Mouse (Mus musculus) midbrain, embryonic 14.5 days (tissue): ENCODE results near the gene Map3k13. TPM values are rescaled to one million over a fixed set of nuclear protein-coding genes. Genes with fewer than 3 reads are reported as not detected.
"Not testable (repeated sequence)": the region's sequence is repeated elsewhere in the genome, so short reads cannot be mapped to it uniquely, and the experiment has no call there.

ENCODE experiments used
- ATAC-seq: fragments of 200-750 bp; cut with Nextera tagmentation; 2 replicates; pipeline ENCODE4 v1.8.0; 2017; ENCODE audit warnings: moderate number of reproducible peaks, moderate library complexity; ENCODE audit not compliant: low FRiP score, low TSS enrichment
- DNase-seq: peaks from one replicate; pipeline ENCODE4 v3.0.0-alpha.2; 2015
- H3K27ac ChIP-seq: fragments of 300-500 bp; sonication (generic); replicated peaks from 2 replicates; pipeline ENCODE4 v1.5.1; 2014; ENCODE audit warnings: mild to moderate bottlenecking, low read depth, low read length, moderate library complexity
- H3K27me3 ChIP-seq: fragments of 300-500 bp; sonication (generic); 2 replicates; pipeline ENCODE4 v1.6.1; 2014; ENCODE audit warnings: low read length, control low read depth, mixed read lengths; ENCODE audit not compliant: control insufficient read depth, insufficient read depth
- H3K36me3 ChIP-seq: fragments of 300-500 bp; sonication (generic); 2 replicates; pipeline ENCODE4 v1.6.1; 2014; ENCODE audit warnings: low read length, control low read depth; ENCODE audit not compliant: control insufficient read depth, insufficient read depth
- H3K4me1 ChIP-seq: fragments of 300-500 bp; sonication (generic); 2 replicates; pipeline ENCODE4 v1.6.1; 2014; ENCODE audit warnings: mild to moderate bottlenecking, antibody characterized with exemption, low read length, control low read depth; ENCODE audit not compliant: control insufficient read depth, insufficient read depth
- H3K4me2 ChIP-seq: fragments of 300-500 bp; sonication (generic); 2 replicates; pipeline ENCODE4 v1.6.1; 2014; ENCODE audit warnings: mild to moderate bottlenecking, low read length, moderate library complexity
- H3K4me3 ChIP-seq: fragments of 300-500 bp; sonication (generic); replicated peaks from 2 replicates; pipeline ENCODE4 v1.5.1; 2014; ENCODE audit warnings: low read depth, low read length
- H3K9ac ChIP-seq: fragments of 300-500 bp; sonication (generic); replicated peaks from 2 replicates; pipeline ENCODE4 v1.6.1; 2014; ENCODE audit warnings: mild to moderate bottlenecking, low read length, moderate library complexity
- H3K9me3 ChIP-seq: fragments of 300-500 bp; sonication (generic); 2 replicates; pipeline ENCODE4 v1.6.1; 2016; ENCODE audit warnings: low read length, control low read depth, mixed read lengths; ENCODE audit not compliant: control insufficient read depth
- WGBS: fragments of 180-500 bp; shearing (Covaris S2); extraction: QIAGEN DNeasy Blood & Tissue Kit; methylation state at CpG from one replicate; pipeline ENCODE4 v1.1.7; 2014; 5-methylcytosine and 5-hydroxymethylcytosine counted together
- polyA plus RNA-seq: library from polyadenylated mRNA; unstranded; fragments of >200 nt; fragmentation: Nextera tagmentation; extraction: Ambion mirVana; gene quantifications from 2 replicates; pipeline ENCODE4 v1.2.1, GENCODE M21; 2014

The Map3k13 gene
- polyA plus RNA-seq, 1 experiment from 2014 or later = 9.3 TPM

GRCm38 (mm10) chr16:21881582-21882259 lies 87.6 kb downstream of the Map3k13 start:
- Histone ChIP-seq H3K4me3 (no peak overlapping the region), H3K9ac (no peak overlapping the region), H3K4me1 (peaks cover 27% of the 10 kb centered on the region), H3K36me3 (no peaks in the 10 kb centered on the region), H3K27ac (peak overlapping the region; percentile 80), H3K9me3 (no peaks in the 10 kb centered on the region), H3K27me3 (no peaks in the 10 kb centered on the region), H3K4me2 (no peak overlapping the region; the same call in 1 of the 2 replicates)
- 57% methylated on average over 7 of the region's 7 CpGs for WGBS
- DNase-seq = no peak
- ATAC-seq = 0 out of 2 replicates have a peak, but pooled peaks have one; percentile 60

- peaks cover 7% of the 10 kb centered on the region; the same call in 1 of the 2 replicates for H3K36me3 ChIP-seq
- no peak overlapping the region for H3K9ac ChIP-seq
- H3K4me2 ChIP-seq = no peak overlapping the region
- WGBS = 96% methylated on average over 2 of the region's 2 CpGs
- no peaks in the 10 kb centered on the region for H3K27me3 ChIP-seq
- no peaks in the 10 kb centered on the region for H3K9me3 ChIP-seq
- ATAC-seq = no peak
- H3K4me1 ChIP-seq = no peaks in the 10 kb centered on the region
- H3K27ac ChIP-seq = no peak overlapping the region
- H3K4me3 ChIP-seq = no peak overlapping the region
- no peak for DNase-seq
These were observed 93.5 kb downstream of the Map3k13 start for GRCm38 (mm10) chr16:21887601-21888000.

- Histone ChIP-seq H3K9ac (no peak overlapping the region), H3K4me1 (no peaks in the 10 kb centered on the region), H3K4me2 (no peak overlapping the region), H3K27ac (no peak overlapping the region), H3K9me3 (no peaks in the 10 kb centered on the region), H3K36me3 (peaks cover 7% of the 10 kb centered on the region; the same call in 1 of the 2 replicates), H3K27me3 (no peaks in the 10 kb centered on the region), H3K4me3 (no peak overlapping the region)
- ATAC-seq = no peak
- WGBS = 88% methylated on average over 6 of the region's 6 CpGs
- DNase-seq = no peak
These were observed 99.7 kb downstream of the Map3k13 start for GRCm38 (mm10) chr16:21893890-21894289.

- Histone ChIP-seq H3K27me3 (no peaks in the 10 kb centered on the region), H3K4me2 (no peak overlapping the region), H3K4me1 (no peaks in the 10 kb centered on the region), H3K9me3 (no peaks in the 10 kb centered on the region), H3K4me3 (no peak overlapping the region), H3K27ac (no peak overlapping the region), H3K9ac (no peak overlapping the region), H3K36me3 (peaks cover 27% of the 10 kb centered on the region)
- DNase-seq = no peak
- 76% methylated on average over 5 of the region's 5 CpGs for WGBS
- ATAC-seq = no peak
These were observed 107.1 kb downstream of the Map3k13 start for GRCm38 (mm10) chr16:21901286-21901685.

GRCm38 (mm10) chr16:21904636-21905035 lies 110.5 kb downstream of the Map3k13 start:
- no peak overlapping the region for H3K4me3 ChIP-seq
- no peak overlapping the region for H3K4me2 ChIP-seq
- DNase-seq (no peak), ATAC-seq (no peak)
- no peaks in the 10 kb centered on the region for H3K4me1 ChIP-seq
- no peak overlapping the region for H3K27ac ChIP-seq
- peaks cover 58% of the 10 kb centered on the region for H3K36me3 ChIP-seq
- 89% methylated on average over 10 of the region's 10 CpGs for WGBS
- no peak overlapping the region for H3K9ac ChIP-seq
- no peaks in the 10 kb centered on the region for H3K9me3 ChIP-seq
- H3K27me3 ChIP-seq = no peaks in the 10 kb centered on the region

GRCm38 (mm10) chr16:21905996-21906395 lies 111.8 kb downstream of the Map3k13 start:
- no peak for ATAC-seq
- Histone ChIP-seq H3K36me3 (peaks cover 67% of the 10 kb centered on the region), H3K4me3 (no peak overlapping the region), H3K9ac (no peak overlapping the region), H3K27me3 (no peaks in the 10 kb centered on the region), H3K4me1 (no peaks in the 10 kb centered on the region), H3K4me2 (no peak overlapping the region), H3K9me3 (no peaks in the 10 kb centered on the region), H3K27ac (no peak overlapping the region)
- no peak for DNase-seq
- WGBS = 92% methylated on average over 7 of the region's 7 CpGs

GRCm38 (mm10) chr16:21906902-21907301 lies 112.8 kb downstream of the Map3k13 start:
- no peak overlapping the region for H3K4me3 ChIP-seq
- 93% methylated on average over 6 of the region's 6 CpGs for WGBS
- H3K27ac ChIP-seq = no peak overlapping the region
- ATAC-seq (no peak), DNase-seq (no peak)
- no peak overlapping the region for H3K4me2 ChIP-seq
- no peaks in the 10 kb centered on the region for H3K9me3 ChIP-seq
- H3K36me3 ChIP-seq = peaks cover 73% of the 10 kb centered on the region
- no peaks in the 10 kb centered on the region for H3K4me1 ChIP-seq
- H3K9ac ChIP-seq = no peak overlapping the region
- no peaks in the 10 kb centered on the region for H3K27me3 ChIP-seq

GRCm38 (mm10) chr16:21908906-21909305 lies 114.8 kb downstream of the Map3k13 start:
- H3K4me1 ChIP-seq, H3K27ac ChIP-seq, H3K9ac ChIP-seq, H3K27me3 ChIP-seq, ATAC-seq, H3K9me3 ChIP-seq, H3K4me2 ChIP-seq, H3K4me3 ChIP-seq, DNase-seq: not testable (repeated sequence)
- H3K36me3 ChIP-seq = peaks cover 87% of the 10 kb centered on the region
- 37% methylated on average over 6 of the region's 8 CpGs for WGBS

GRCm38 (mm10) chr16:21913347-21913746 lies 119.2 kb downstream of the Map3k13 start:
- Histone ChIP-seq H3K36me3 (peaks cover 85% of the 10 kb centered on the region), H3K4me3 (no peak overlapping the region), H3K9ac (no peak overlapping the region), H3K4me2 (no peak overlapping the region), H3K4me1 (no peaks in the 10 kb centered on the region), H3K9me3 (no peaks in the 10 kb centered on the region), H3K27ac (no peak overlapping the region), H3K27me3 (no peaks in the 10 kb centered on the region)
- 93% methylated on average over 6 of the region's 6 CpGs for WGBS
- no peak for ATAC-seq
- DNase-seq = no peak
